Mouse (Mus musculus): ENCODE results near the gene Lao1. TPM values are rescaled to one million over a fixed set of nuclear protein-coding genes. Genes with fewer than 3 reads are reported as not detected.
"Not testable (repeated sequence)": the region's sequence is repeated elsewhere in the genome, so short reads cannot be mapped to it uniquely, and the experiment has no call there.

Lao1 gene
- total RNA-seq (2021): under 1 TPM; 0.51 to 0.79 TPM
- long read RNA-seq, experiment 1: 0 reads
- long read RNA-seq, experiment 2, partial matches to known transcripts: 0 of 3 reads
- long read RNA-seq, experiment 2, other reads (novel, unspliced or antisense): 2 of 3 reads

DNA sequence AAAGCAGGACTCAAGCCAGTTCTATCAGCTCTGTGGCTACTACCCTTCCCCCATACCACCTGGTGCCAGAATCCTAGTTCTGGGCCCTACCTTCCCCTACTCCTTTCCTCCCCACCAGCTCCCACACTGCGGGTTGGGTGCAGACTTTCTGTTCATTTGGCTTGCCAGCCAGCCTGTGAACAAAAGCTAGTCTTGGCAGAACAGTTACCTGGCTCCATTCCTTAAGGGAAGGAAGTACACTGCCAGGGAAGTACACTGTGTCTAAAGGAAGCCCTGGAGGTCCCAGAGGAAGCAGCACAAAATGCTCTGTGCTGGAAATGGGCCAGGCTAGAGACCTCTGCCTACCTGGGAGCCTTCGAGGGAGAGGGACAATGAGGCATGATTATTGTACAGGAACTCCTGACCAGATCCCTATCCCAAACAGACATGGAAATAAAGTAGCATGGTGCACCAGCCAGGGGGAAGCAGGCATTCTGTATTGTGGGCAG lies at the start of gene Lao1:
Gene Lao1, plus strand, starts transcription at position 438 of the 488 bp plus-strand sequence.
- H3K4me3 ChIP-seq: no peak within 1 kb of the TSS
- peak within 1 kb of the TSS; percentile 53; the same call in 1 of the 2 replicates for H3K27ac ChIP-seq
- peak; percentile 18 to 23 for DNase-seq (ENCODE audit: low spot score in 2 of 2)
- TF ChIP-seq CTCF (conservative IDR thresholded peaks at IDR 0.05): no peak

DNA sequence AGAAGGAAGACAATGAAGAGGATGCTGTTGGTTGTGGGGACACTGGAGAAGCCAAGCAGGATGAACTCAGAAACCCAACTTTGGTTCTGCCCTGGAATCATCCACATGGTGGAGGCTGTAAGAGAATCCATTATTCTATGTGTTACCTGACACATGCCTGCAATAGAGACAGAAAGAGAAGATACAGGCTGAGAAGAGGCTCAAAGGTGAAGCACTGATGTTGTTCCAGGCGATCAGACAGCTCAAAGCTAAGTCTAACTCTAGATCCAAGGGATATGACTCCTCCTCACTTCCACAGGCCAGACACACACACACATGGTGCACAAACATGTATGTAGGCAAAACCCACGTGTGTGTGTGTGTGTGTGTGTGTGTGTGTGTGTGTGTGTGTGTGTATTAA lies 44.0 kb upstream of the Lao1 start, which contains the start of gene Olfr1329:
Gene Olfr1329, minus strand, starts transcription at position 101 of the 400 bp plus-strand sequence.
- not testable (repeated sequence) for DNase-seq (ENCODE audit: low spot score in 2 of 2); H3K4me3 ChIP-seq; H3K27ac ChIP-seq

DNA sequence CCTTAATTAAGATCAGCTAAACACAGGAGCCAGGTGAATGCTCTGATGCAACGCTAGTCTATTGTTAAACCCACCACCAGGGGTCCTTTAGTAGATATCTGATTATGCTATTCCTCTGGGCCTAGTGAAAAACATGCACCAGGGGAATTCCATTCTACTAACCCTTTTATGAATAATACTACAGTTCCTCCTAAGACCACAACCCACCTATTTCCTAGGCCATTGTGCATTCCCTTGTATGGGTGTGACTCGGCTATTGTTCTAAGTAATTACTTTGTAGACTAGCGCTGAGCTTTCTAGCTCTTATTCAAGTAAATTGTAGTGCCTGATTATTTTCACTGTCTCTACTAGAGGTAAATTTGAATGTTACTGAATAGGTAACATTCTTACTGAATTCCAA lies 30.1 kb upstream of the Lao1 start:
- DNase-seq (ENCODE audit: low spot score in 2 of 2); H3K4me3 ChIP-seq; H3K27ac ChIP-seq: not testable (repeated sequence)

DNA sequence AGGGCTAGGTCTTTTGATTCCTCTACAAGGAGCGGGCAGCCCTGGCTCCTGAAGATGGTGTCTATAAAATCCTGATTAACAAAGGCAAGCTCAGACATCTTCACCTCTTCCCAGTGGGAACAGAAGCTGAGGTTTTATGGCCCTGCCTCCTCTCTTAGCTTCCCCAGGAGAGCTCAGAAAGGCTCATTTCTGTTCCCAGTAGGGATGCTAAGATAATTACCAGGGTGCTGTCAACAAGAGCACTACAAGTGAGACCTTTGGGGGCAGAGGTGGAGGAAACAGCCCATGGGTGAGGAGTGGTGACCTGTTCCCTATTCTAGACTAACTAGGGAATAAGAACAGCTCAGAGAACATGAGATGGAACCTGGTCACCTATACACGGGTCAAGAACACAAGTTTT lies 22.9 kb upstream of the Lao1 start, which contains the start of gene Olfr1328:
Gene Olfr1328, minus strand, starts transcription at position 101 of the 400 bp plus-strand sequence.
- DNase-seq (ENCODE audit: low spot score in 2 of 2): no peak
- TF ChIP-seq CTCF (conservative IDR thresholded peaks at IDR 0.05): no peak
- H3K27ac ChIP-seq: no peak within 1 kb of the TSS
- no peak within 1 kb of the TSS for H3K4me3 ChIP-seq

DNA sequence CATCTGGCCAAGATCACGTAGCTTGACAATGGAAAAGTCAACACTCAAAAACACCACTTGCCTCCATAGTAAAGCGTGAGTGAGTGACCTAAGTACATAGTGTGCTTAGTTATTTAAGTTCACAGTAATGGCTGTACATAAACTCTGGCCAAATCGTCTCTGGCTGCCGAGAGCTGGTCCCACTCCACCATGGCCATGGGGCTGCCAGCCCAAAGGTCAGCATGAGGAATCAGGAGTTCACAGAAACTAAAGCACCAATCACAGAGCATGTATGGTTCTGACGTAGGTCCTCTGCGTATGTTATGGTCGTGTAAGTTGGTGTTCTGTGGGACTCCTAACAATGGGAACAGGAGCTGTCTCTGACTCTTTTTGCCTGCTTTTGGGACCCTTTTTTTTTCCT lies 2.6 kb upstream of the Lao1 start:
- no peak overlapping the region for H3K4me3 ChIP-seq
- TF ChIP-seq CTCF (conservative IDR thresholded peaks at IDR 0.05): no peak
- no peak for DNase-seq (ENCODE audit: low spot score in 2 of 2)
- no peak overlapping the region for H3K27ac ChIP-seq

DNA sequence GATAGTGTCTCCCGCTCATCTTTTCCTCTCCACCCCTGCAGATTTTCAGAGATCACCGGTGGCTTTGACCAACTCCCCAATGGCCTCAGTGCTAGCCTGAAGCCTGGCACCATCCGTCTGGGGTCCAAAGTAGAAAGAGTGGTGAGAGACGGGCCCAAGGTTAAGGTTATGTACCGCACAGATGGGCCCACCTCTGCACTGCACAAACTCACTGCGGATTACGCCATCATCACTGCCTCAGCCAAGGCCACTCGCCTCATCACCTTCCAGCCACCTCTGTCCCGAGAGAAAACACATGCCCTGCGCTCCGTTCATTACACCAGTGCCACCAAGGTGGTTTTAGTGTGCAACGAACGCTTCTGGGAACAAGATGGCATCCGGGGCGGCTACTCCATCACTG lies 6.3 kb downstream of the Lao1 start:
- Histone ChIP-seq H3K4me3 (no peak overlapping the region), H3K27ac (no peak overlapping the region)
- DNase-seq (ENCODE audit: low spot score in 2 of 2): no peak
- no peak for TF ChIP-seq CTCF (conservative IDR thresholded peaks at IDR 0.05)

DNA sequence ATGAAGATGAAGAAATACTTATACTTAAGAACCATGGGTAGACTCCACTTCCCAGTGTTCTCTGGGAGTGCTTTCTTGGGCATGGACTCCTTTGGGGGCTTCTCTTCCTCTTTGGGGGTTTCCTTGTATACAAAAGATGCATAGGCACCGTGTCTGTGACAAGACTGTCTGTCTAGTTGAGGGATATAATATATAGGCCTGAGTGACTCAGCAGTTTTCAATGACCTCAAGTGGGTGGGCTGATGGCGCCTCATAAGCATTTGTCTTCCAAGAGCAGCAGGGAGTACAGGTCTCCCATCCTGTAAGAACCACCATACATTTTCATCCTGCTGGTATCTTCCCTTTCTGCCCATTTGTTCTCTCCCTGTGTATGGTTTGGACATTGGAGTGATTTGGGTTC lies 11.9 kb downstream of the Lao1 start:
- TF ChIP-seq CTCF (conservative IDR thresholded peaks at IDR 0.05): no peak
- DNase-seq (ENCODE audit: low spot score in 2 of 2): no peak
- Histone ChIP-seq H3K4me3 (no peak overlapping the region), H3K27ac (no peak overlapping the region)

DNA sequence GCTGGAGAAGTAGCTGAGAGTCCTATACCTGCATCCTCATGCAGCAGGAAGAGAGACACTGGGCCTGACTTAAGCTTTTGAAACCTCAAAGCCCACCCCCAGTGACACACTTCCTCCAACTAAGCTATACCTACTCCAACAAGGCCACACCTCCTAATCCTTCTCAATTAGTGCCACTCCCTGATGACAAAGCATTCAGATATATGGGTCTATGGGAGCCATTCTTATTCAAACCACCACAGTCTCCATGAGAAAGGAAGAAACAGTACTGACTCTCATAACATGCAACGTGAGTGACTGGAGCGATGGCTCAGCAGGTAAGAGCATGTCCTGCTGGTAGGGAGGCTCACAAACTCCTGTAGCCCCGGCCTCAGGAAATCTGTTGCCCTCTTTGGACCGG lies 23.9 kb downstream of the Lao1 start:
- DNase-seq (ENCODE audit: low spot score in 2 of 2): no peak
- no peak overlapping the region for H3K27ac ChIP-seq
- TF ChIP-seq CTCF (conservative IDR thresholded peaks at IDR 0.05): no peak
- no peak overlapping the region for H3K4me3 ChIP-seq

DNA sequence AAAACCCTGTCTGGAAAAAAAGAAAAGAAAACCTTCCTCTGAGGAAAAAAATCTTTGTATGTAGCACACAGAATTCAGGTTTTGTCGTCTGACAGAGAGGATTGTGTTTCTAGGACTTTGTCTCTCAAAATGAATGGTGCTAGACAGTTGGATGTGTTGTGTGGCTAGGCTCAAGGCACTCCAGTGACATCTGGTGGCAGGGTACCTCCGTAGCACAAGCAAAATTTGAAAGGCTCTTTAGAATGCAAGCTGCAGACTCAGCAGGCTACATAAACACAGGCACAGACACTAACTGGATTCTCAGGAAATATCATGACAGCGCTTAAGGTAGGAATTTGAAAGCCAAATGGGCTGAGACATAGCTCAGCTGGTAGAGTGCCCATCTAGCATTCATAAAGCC lies 27.2 kb downstream of the Lao1 start:
- Histone ChIP-seq H3K27ac (no peak overlapping the region), H3K4me3 (no peak overlapping the region)
- DNase-seq (ENCODE audit: low spot score in 2 of 2): peak; percentile 63 to 66
- TF ChIP-seq CTCF (conservative IDR thresholded peaks at IDR 0.05): peak; percentile 95

DNA sequence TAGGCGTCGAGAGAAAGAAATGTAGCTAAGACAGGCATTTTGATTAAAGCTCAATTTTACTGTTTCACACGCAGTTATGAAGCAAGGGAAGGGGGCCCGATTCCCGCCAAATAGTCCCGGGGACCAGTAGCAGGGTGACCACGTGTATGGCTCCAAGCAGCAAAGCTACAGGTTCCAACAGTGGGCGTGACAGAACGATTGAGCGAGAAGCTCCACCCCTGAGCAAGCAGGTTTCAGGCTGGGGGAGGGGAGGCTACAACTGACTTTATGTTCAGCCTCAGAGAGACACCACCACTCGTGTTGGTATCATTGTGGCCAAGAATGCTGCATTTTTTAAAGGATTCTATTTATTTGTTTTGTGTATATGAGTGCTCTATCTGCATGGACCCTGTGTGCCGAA lies 28.0 kb downstream of the Lao1 start:
- TF ChIP-seq CTCF (conservative IDR thresholded peaks at IDR 0.05): no peak
- H3K27ac ChIP-seq: no peak overlapping the region
- DNase-seq (ENCODE audit: low spot score in 2 of 2): no peak
- H3K4me3 ChIP-seq: no peak overlapping the region

DNA sequence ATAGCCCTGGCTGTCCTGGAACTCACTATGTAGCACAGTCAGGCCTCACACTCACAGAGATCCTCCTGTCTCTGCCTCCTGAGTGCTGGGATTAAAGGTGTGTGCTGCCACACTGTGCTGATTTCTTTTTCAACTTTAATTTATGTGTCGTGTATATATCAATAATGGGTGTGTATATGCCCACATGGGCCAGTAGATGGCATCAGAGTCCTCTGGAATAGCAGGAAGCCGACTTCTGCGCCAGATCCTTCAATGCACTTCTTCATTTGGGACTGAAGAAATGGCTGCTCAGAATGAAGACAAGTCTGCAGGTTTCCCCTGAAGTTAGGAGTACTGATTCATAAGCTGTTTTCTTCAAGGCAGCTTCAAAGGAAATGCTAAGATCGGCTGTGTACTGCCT lies 30.4 kb downstream of the Lao1 start:
- TF ChIP-seq CTCF (conservative IDR thresholded peaks at IDR 0.05): peak; percentile 70
- no peak for DNase-seq (ENCODE audit: low spot score in 2 of 2)

DNA sequence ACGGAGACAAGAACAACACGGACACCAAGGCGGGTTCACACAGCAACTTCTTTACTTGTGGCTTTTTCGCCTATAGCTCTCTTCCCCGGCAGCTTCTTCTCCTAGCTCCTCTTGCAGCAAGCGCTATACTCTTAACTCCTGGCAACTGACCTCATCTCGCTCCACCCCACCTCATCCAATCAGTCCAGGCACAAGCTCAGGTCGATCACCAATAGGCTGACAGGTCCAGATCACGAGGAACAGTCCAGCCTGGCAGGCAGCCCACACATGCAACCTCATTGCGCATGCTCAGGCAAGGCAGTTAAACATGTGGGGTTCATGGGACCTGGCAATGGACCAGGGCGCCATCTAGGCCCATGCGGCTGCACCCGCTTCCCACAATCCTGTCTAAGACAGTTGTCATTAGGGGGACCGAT lies 35.8 kb downstream of the Lao1 start:
- H3K27ac ChIP-seq: no peak overlapping the region
- TF ChIP-seq CTCF (conservative IDR thresholded peaks at IDR 0.05): no peak
- H3K4me3 ChIP-seq: no peak overlapping the region
- DNase-seq (ENCODE audit: low spot score in 2 of 2): no peak

More for the DNA sequence above, 30.4 kb downstream of the Lao1 start:
- H3K4me3 ChIP-seq: no peak overlapping the region
- no peak overlapping the region for H3K27ac ChIP-seq

DNA sequence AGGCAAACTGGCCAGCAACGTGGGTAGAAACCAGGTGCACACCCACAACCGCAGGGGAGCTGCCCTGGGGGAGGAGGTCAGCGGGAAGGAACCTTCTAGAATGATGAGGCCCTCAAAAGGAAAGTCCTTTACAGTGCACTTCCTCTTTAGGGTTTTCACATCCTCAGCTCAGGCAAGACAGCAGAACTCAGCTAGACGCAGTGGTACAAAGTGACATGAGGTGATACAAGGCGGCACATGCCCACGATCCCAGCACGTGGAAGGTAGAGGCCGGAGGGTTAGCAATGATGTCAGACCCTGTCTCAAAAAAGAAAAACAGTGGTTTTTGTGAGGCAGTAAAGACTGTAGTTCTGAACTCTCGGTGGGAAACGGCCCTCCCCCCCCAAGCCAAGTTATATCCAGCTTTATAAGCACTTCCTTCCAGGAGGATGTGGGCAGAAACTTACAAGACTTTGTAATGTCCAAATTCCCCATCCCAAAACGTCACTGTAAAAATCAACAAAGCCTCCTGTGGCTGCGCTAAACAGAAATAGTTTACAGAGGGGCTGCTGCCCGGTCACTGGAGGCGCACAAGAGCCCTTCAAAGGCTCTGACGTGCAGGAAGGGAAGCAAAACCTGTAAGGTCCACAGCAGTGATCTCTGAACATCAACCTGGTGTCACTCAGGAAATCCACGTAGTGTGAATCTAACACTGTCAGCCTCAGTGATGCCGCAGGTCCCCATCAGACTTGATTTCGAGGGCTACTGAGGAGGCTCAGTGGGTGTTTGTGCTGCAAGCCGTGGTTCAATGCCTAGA lies 38.5 kb downstream of the Lao1 start:
- no peak for TF ChIP-seq CTCF (conservative IDR thresholded peaks at IDR 0.05)
- no peak for DNase-seq (ENCODE audit: low spot score in 2 of 2)
- Histone ChIP-seq H3K4me3 (no peak overlapping the region), H3K27ac (no peak overlapping the region)

DNA sequence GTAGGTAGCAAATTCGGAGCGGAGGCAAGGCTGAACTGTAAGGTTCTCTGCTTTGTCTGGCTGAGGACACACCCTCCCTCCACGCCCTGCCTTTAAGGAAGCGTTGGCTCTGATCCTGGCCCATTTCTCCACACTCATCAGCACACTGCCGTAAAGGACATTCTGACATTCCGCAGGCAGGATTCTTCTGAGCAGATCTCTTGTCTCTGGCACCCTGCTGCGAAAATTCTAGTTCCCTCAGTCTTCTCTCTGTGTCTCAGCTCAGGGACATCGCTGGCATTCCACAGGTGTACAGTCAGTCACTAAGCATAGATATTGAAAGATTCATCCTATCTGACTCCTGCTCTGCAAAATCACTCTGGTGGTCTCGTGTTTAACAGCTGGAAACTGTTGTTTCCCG lies 40.3 kb downstream of the Lao1 start:
- no peak overlapping the region for H3K27ac ChIP-seq
- no peak for DNase-seq (ENCODE audit: low spot score in 2 of 2)
- no peak for TF ChIP-seq CTCF (conservative IDR thresholded peaks at IDR 0.05)
- no peak overlapping the region for H3K4me3 ChIP-seq

Data from layer of hippocampus, adult 2 months (tissue).